Mouse (Mus musculus): ENCODE results near the gene Arap1.

The Arap1 gene

DNA sequence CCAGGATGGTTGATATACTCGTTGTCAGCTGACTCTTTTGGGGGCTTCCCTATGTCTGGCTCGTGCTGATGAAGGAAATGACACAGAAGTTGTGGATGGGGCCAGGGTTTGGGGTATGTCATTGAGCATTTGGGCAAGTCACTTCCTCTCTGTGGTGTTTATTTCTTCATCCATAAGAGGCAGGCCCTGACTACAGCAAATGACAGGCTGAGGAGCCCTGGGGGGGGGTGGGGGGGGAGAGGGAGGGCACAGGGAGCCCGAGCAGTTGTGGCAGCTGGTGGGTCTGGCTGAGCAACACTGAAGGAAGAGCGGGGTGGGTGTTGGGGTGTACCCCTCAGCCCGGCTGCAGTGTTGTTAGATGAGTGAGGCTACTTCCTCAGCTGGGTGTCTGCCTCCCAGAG, 14.9 kb downstream of the Arap1 start:
- no peak for DNase-seq (ENCODE audit: low spot score)

DNA sequence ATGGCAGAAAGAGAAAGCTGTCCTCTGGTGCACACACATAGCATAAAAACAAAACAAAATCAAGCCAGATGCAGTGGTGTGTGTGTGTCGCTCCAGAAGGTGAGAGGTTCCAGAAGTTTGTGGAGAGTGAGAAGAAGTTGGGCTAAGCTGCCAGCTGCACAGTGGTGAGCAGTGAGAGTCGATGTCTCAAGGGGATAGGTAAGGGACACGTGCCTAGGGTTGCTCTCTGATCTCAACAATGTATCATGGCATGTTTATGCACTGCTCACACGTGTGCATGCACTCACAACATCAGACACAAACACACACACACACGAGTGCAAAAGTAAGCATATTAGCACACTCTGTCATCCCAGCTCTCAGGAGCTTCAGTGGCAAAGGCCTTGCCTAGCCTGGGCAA, 16.0 kb downstream of the Arap1 start:
- no peak for DNase-seq (ENCODE audit: low spot score)

DNA sequence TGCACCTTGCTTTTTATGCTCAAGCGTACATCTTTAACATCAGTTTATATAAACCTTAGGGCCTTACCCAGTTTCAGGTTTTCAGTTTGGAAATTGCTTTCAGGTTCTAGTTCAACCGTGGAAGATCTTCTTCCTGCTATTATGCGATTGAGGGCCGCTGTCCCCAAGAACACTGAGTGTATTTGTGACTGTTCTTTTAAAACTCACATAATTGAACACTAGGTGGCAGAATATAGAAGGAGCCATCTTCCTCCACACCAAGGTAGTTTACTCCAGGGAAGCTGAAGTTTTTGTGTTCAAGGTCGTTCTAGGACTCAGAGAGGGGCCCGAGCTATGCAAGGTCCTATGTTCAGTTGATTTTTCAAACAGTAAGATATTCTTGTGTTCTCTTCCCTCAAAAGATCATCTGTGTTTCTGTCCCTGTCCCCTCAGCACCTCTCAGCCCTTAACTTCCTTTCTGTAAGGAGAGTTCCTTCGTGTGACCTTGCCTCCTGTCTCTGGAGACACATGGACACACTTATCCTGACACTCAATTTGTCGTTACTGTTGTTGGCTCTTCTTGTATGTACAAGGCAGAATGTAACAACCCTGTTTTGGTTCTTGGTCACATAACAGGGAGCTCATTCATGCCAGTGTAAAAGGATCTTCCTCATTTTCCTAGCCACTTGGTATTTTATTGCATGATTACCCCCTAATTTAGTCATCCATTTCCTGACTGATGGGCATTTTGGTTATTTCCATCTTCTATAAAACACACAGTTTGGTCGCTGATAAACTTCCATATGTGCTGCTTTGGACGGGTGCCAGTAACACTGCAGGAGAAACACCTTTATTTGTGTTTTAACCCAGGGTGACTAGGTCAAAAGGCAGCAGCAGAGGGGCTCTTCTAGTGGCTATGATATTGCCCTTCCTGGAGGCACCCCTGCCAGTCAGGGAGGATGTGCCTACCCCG, 20.3 kb downstream of the Arap1 start:
- DNase-seq (ENCODE audit: low spot score): no peak

DNA sequence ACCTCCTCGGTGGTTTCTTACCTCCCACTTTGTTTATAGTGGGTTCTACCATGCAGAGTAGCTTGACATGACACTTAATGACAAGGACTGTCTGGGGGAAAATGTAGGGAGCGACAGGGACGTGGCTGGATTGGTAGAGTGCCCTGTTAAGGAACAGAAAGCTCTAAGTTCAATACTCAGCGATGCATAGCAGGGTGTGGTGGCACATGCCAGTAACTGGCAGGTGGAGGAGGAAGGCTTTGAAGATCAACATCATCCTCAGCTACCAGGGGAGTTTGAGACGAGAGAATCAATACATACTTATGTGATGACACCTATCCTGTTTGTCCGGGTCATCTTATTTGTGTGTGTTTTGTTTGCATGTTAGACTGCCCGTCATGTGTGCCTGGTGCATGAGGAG, 21.8 kb downstream of the Arap1 start:
- no peak for DNase-seq (ENCODE audit: low spot score)

DNA sequence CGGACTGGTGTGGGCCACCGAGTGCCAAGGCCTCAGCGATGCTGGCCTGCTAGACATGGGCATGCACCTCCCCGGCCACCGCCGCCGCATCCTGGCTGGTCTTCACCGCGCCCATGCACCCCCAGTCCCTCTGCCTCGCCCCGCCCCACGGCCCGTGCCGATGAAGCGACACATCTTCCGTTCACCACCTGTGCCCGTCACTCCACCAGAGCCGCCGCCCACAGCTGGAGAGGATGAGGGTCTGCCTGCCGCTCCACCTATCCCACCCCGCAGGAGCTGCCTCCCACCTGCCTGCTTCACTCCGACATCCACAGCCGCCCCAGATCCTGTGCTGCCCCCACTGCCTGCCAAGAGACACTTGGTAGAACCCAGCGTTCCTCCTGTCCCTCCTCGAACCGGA, 25.2 kb downstream of the Arap1 start:
- DNase-seq (ENCODE audit: low spot score): no peak

DNA sequence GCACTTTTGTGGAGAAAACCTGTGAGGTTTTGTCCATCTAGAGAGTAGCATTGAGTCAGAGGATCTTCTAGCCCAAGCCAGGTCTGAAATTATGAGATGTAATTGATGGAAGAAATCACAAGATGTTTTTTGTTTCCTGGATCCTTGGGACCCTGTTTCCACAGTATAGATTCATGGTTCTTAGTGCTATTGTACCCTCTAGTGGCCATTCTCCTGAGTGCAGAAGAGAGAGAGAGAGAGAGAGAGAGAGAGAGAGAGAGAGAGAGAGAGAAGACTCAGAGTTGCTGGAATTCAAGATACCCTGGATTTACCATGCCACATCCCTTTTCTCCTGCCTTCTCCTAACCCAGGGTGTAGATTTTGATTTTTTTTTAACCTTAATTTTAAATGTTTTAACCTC, 26.3 kb downstream of the Arap1 start:
- no peak for DNase-seq (ENCODE audit: low spot score)

DNA sequence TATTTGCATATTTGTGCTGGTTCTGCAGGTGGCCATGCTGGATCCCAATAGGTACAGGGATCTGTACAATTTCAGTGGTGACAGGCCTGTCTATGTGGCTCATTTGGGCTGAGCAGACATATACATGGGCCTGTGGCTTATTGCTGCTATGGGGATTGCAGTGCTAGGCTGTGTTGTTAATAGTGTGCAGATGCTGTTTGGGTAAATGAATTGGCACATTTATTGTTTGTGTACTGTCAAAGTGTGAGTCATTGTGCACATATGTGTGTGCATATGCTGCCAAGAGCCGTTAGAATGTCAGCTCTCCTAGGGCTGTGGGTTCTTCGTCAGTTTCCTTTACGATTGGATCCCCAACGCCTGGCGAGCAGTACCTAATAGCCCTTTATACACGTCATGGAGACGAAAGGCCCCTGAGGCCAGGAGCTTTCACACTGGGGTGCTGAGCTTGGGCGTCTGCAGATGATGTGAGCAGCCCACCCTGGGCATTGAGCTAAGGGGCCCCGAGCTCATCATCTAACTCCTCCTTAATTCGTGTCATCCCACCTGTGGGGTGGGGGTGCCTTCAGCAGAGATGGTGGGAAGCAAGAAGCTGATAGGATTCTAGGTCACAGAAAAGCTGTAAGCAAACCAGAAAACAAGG, 29.0 kb downstream of the Arap1 start:
- no peak for DNase-seq (ENCODE audit: low spot score)

DNA sequence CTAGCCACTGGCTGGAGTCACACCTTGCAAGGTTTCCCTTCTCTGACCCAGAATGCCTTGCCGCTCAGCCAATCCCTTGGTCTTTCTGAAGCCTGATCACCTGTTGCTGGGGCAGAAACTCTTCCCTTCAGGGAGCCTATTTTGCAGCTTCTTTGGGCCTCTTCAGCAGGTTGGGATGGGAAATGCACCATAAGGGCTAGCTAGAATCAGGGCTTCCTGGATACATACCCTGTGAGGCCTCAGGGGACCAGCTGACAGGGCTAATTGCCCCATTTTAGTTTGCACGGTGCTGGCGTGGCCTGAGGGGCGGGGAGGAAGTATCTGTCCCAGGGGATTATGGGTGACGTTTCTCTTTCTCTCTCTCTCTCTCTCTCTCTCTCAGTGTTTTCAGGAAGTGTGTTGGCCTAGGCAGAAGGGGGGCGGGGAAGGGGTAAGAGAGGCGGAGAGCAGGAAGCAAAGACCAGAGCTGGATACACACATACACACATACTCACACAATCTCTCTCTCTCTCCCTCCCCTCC, 29.9 kb downstream of the Arap1 start:
- peak; percentile 72 for DNase-seq (ENCODE audit: low spot score)

DNA sequence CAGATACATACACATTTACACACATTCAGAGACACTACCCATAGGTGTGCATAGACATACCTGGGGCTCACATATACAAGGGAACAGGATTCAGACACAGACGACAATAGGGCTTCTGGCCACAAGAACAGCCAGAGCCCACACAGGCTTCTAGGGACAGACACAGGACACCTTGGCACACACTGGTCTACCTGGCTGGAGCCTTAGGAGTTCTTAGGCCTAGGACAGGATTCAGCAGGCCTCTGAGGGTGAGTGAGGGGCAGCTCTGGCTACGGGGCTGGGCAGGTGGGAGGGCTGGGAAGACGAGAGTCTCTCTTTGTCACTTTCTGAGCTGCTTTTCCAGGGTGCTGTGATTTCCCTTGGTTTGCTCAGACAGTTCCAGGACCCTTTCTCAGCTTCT, 30.4 kb downstream of the Arap1 start:
- no peak for DNase-seq (ENCODE audit: low spot score)

DNA sequence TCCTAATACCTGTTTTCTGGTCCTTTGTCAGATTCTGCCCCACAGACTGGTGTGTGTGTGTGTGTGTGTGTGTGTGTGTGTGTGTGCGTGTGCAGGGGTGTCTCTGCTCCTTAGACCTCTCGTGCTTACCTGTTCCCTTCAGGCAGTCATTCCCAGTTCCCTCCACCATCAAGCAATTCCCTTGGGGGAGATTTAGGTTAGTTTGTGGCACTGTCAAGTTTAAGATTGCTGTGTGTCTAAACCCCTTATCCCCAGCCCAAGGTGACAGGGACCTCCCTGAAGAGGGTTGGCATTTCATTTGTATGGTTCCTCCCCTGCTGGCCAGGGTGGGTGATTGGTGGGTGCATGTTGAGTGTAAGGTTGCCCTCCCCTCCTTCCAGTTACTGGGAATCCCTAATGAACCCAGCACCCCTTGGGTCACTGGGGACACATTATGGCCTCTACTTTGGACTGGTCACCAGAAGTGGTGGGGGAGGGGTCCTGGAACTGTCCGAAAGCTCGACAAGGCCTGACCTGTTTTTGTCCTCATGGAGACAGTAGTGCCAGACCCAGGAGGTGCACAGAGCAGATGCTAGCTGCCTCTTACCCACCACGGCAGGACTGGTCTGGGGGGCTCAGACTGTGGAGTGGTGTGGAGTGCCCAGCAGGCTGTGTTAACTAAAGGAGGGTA, 31.1 kb downstream of the Arap1 start:
- DNase-seq (ENCODE audit: low spot score): no peak

DNA sequence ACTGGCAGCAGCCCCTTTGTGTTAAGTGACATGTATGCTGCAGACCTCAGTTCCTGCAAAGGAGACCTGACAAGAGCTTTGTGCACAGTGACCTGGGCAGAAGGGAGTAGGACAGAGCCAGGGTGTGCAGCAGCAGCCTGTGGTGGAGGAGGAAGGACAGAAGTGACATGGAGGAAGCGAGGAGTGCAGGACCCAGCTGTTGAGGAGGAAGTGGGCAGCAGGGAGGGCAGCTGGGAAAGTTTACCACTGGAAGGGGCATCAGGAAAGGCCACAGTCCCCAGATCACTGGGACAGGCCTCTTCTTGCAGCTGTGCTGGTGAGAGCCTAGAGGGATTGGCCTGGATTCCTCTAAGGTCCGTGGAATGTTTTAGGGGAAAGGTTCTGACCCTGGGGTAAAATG, 31.9 kb downstream of the Arap1 start:
- DNase-seq (ENCODE audit: low spot score): no peak

DNA sequence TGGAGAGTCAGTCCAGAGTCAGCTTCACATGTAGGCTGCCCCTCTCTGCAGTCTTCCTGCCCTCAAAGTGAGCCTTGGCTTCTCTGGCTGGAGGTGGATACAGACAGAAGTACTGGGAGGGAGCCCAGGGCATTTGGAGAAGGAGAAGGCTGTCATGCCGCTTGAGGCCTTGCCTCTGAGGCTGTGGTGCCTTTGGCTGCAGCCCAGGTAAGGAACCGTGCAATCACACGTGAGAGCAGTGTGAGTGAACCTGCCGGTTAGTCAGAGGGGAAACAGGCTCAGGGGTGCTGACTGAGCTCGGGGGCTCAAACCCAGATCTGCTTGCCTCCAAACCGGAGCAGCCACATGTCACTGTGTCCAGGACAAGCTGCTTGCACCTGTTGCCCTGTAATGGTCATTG, 33.6 kb downstream of the Arap1 start:
- no peak for DNase-seq (ENCODE audit: low spot score)

DNA sequence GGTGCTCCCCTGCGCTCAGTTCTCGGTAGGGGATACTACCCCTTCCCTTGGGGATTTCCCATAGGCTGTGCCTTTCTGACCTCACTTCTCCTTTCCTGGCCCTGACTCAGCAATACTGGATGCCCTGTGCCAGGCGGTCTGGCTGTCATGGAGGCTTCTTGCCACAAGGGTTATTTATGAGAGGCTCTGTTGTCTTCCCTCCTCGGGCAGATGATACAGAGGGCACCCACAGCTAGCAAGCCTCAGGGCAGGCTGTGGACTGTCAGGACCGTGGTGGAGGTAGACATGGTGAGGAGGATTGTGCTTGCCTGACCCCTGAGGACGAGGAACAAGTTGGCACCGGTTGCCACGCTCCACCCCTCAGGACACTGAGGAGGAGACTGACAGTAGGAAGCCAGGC, 34.5 kb downstream of the Arap1 start:
- no peak for DNase-seq (ENCODE audit: low spot score)

DNA sequence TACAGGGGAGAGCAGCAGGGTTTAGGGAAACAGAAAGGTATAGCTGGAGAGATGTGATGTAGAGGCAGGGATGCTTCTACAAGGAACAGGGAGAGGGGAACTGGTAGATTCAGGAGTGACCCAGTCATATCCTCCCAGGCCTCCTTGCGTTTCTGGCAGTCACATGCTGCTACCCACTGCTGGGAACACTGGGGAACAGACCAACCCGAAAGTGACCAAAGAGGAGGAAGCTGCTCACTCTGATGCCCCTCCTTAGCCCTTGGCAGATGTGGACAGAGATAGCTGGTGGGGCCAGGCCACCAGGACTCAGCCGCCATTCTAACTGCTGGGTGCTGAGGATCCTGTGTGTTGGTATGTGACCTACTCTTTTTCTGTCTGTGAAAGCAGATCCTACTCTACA, 35.9 kb downstream of the Arap1 start:
- DNase-seq (ENCODE audit: low spot score): no peak

DNA sequence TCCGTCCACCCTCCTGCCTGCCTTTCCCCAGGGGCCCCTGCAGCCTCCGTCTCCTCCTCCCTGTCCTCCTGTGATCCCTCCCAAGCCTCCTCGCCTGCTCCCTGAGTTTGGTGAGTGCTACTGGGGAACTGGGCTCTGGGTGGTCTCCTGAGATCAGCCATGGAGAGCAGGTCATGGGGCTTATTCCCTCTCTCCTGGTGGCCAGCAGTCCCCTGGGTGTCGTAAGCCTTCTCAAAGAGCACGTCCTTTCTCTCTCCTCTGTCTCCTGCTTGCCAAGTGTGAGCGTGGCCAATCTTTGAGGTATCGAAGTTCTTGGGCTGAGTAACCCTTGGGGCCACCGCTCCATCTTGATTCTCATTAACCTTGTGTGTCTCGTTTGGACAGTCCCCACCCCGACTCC, 37.1 kb downstream of the Arap1 start:
- DNase-seq (ENCODE audit: low spot score): no peak

DNA sequence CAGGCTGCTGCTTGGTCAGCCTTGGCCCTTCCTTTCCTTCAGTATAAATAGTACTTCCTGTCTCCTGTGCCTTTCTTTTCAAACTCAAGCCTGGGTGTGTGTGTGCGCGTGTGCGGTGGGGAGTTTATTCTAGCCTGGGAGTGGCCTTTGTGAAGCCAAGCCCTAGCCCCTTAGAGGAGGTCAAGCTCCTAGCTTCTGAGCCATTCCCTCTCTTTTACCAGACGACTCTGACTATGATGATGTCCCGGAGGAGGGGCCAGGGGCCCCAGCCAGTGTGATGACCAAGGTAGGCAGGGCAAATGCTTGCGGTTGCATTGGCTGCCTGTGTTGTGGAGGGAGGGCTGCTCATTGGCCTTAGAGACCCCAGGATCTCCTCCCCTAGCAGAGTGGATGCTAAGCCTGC, 37.5 kb downstream of the Arap1 start:
- no peak for DNase-seq (ENCODE audit: low spot score)

DNA sequence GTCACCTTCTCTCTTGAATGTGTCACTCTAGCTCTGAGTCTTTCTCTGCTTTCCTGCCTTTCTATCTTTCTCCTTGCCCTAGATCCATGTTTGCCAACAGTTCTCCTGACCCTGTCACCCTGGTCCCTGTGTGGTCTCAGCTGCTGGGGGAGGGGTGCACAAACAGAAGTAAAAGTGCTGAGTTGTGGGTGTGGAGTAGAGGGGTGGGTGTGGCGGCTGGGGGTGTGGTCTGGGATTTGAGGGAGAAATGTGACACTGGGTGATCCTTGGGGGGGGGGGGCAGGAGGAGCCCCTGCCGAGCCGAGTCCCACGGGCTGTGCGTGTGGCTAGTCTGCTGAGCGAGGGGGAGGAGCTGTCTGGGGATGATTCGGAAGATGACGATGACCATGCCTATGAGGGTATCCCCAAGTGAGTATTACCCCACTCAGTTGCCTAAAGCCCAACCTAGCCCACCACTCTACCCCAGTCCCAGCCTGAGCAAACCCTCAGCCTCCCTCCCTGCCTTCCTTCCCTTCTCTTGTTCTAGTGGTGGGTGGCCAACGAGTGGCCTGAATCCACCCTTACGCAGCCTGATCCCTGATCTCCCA, 38.1 kb downstream of the Arap1 start:
- no peak for DNase-seq (ENCODE audit: low spot score)

DNA sequence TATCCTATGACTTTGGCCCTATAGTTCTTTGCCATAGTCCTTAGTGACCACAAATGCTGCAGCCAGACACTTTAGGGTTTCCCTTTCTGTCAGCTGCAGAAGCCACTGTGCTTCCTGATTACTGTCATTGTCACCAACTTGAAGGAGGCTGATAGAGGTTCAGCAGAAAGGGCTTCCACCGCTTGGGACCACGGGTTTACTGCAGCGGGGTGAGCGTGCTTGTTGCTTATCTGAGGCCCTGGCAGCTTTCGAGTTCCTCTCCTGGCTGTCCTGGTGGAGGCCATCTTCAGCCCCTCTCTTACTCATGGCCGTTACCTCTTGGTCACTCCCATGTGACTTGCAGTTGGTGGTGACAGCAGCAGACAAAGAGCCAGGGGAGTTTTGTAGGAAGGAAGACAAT, 41.4 kb downstream of the Arap1 start:
- no peak for DNase-seq (ENCODE audit: low spot score)

DNA sequence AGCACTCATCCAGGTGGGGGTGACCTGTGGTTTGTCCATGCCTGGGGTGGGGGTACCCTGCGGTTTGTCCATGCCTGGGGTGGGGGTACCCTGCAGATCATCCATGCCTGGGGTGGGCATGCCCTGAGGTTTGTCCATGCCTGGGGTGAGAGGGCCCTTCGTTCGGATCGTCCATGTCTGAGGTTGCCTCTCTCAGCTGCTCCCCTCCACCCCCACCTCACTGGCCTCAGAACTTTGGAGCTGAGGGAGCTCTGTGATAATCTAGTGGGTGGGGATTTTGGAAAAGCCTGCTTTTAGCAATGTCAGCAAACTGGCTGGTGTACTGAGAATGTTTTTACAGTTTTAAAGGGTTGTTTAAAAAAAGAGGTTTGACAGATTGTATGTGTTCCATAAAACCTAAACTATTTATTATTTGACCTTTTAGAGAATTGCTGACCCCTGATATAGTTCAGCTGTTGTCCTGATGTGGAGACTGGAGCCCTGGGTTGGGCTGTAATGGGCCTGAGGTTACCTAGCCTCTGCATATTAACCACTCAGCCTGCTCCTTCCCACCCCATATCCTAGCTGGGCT, 44.1 kb downstream of the Arap1 start:
- DNase-seq (ENCODE audit: low spot score): no peak

DNA sequence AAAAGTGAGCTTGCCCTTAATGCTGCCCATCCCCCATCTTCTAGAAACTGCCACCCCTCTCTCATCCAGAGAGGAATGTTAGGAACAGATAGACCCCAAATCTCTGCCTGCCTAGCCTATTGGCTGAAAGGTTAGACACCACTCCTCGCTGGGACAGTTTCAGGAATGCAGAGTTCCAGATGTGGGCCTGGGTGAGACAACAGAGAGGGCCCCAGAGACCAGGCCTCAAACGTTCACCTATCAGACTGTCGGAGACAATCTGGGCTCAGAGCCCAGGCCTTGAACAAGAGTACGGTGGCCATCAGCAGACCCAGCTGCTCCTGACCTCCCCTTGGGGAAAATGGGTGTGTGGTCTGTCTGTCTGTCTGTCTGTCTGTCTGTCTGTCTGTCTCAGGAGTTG, 45.1 kb downstream of the Arap1 start:
- DNase-seq (ENCODE audit: low spot score): no peak

DNA sequence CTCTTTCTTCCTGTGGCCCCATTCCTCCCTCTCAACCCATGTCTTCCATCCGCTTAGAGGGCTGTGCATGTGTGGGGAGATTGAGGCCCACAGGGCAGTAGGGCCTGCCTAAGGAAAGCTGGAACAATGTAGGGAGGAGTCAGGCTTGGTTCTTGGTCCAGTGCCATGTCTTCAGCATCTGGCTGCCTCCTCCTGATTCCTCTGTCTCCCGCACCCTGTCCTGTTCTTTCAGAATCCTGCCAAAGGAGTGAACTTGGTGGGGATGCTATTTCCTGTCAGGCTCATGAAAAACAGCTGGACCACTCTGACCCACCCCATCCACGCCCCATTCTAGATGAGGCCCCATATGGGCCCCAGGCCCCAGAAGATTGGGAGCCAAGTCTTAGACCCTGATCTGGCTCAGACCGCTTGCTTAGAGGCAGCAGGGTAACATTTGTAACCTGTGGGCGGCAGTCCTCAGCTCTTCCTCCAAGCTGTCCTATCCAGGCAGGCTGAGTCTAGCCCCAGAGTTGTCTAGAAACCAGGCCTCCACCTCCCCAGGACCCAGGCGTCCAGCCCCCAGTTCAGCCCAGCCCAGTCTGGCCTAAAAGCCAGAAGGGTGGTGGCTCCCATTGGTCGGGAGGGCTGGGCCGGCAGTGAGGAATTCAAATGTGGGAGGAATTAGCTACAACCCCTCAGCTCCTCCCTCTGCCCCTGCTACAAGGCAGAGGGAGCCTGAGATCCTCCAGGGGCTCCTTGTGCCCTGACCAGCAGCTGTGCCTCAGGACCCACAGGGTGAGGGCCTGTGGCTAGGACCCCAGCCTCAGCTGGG, 46.0 kb downstream of the Arap1 start:
- peak; percentile 57 for DNase-seq (ENCODE audit: low spot score)
